Mouse (Mus musculus): Measurements from ENCODE around the gene Zfp12.

GRCm38 (mm10) chr5:143195166-143195565 is 39.8 kb upstream of the Zfp12 start:
- TF ChIP-seq MAFK (IDR thresholded peaks at IDR 0.05; ENCODE audit: insufficient read depth, low read depth, low read length) (no peak), HCFC1 (IDR thresholded peaks at IDR 0.05; ENCODE audit: borderline replicate concordance, insufficient read depth, low read length) (no peak), ZNF384 (IDR thresholded peaks at IDR 0.05; ENCODE audit: low read depth, low read length) (no peak), ZC3H11A (IDR thresholded peaks at IDR 0.05; ENCODE audit: borderline replicate concordance, low read depth, low read length) (no peak)

All from ES-E14 (cell line).